Mouse (Mus musculus) left cerebral cortex, postnatal 4 days (tissue): ENCODE data around the gene Rnf7. TPM values are rescaled to one million over a fixed set of nuclear protein-coding genes. Genes with fewer than 3 reads are reported as not detected.
"Not testable (repeated sequence)": the region's sequence is repeated elsewhere in the genome, so short reads cannot be mapped to it uniquely, and the experiment has no call there.

ENCODE experiments used
- DNase-seq: peaks from one replicate; pipeline ENCODE4 v3.0.0-alpha.2; 2022
- intact Hi-C: fragments of 180-260 bp; cut with DNase I; formaldehyde crosslinking; loops from one replicate; pipeline ENCODE4 v1.15.1; 2025
- total RNA-seq, 2 experiments: library from RNA; stranded (reverse); gene quantifications; 2 replicates each; pipeline ENCODE4 v1.2.3; 2021

Rnf7 gene
- total RNA-seq, result 10 to 100 TPM; 51.5 to 53.2 TPM

- intact Hi-C loops, result no loop called here
- DNase-seq, result peak; percentile 99
Observed at GRCm38 (mm10) chr9:96478071-96478888, at the start of gene Rnf7. Gene Rnf7 (minus strand): TSS chr9:96478675.

- intact Hi-C loops, result no loop called here
- no peak for DNase-seq
Observed at GRCm38 (mm10) chr9:96526011-96526410, 47.5 kb upstream of the Rnf7 start.

GRCm38 (mm10) chr9:96524972-96525506 is 46.6 kb upstream of the Rnf7 start, which contains the start of gene Gm28729:
Gene Gm28729 (minus strand): TSS chr9:96525264.
- DNase-seq, result no peak
- intact Hi-C loops, result no loop called here

GRCm38 (mm10) chr9:96523148-96523547 is 44.7 kb upstream of the Rnf7 start:
- intact Hi-C loops, result no loop called here

GRCm38 (mm10) chr9:96521574-96521973 is 43.1 kb upstream of the Rnf7 start:
- DNase-seq, intact Hi-C loops: not testable (repeated sequence)

More at GRCm38 (mm10) chr9:96523148-96523547, 44.7 kb upstream of the Rnf7 start:
- DNase-seq, result no peak

GRCm38 (mm10) chr9:96517429-96517828 is 39.0 kb upstream of the Rnf7 start:
- DNase-seq, result no peak
- intact Hi-C loops, result no loop called here

- intact Hi-C loops, result no loop called here
Observed at GRCm38 (mm10) chr9:96516806-96517205, 38.3 kb upstream of the Rnf7 start.

GRCm38 (mm10) chr9:96515737-96516136 is 37.3 kb upstream of the Rnf7 start:
- DNase-seq, result no peak
- intact Hi-C loops, result no loop called here

More at GRCm38 (mm10) chr9:96516806-96517205, 38.3 kb upstream of the Rnf7 start:
- DNase-seq, result no peak

GRCm38 (mm10) chr9:96514278-96514677 is 35.8 kb upstream of the Rnf7 start:
- DNase-seq, result no peak
- intact Hi-C loops, result no loop called here

GRCm38 (mm10) chr9:96506011-96506498 is 27.6 kb upstream of the Rnf7 start:
- DNase-seq, result peak; percentile 62
- intact Hi-C loops, result no loop called here

- no peak for DNase-seq
- intact Hi-C loops, result no loop called here
Observed at GRCm38 (mm10) chr9:96505156-96505555, 26.7 kb upstream of the Rnf7 start.

GRCm38 (mm10) chr9:96504116-96504895 is 25.8 kb upstream of the Rnf7 start:
- intact Hi-C loops, result no loop called here
- no peak for DNase-seq

GRCm38 (mm10) chr9:96502856-96503610 is 24.6 kb upstream of the Rnf7 start:
- intact Hi-C loops, result no loop called here
- DNase-seq, result peak; percentile 31

GRCm38 (mm10) chr9:96501217-96501616 is 22.7 kb upstream of the Rnf7 start:
- intact Hi-C loops, result no loop called here
- DNase-seq, result no peak

GRCm38 (mm10) chr9:96493212-96493611 is 14.7 kb upstream of the Rnf7 start:
- intact Hi-C loops, result loop anchor here (10.0 kb wide), 1 partner anchor 128 kb away; the partner anchor contains the start of gene Atp1b3
- no peak for DNase-seq

- intact Hi-C loops, result loop anchor here (10.0 kb wide), 1 partner anchor 127 kb away; the partner anchor contains the start of gene Atp1b3
Observed at GRCm38 (mm10) chr9:96491810-96492209, 13.3 kb upstream of the Rnf7 start.

GRCm38 (mm10) chr9:96487869-96488268 is 9.4 kb upstream of the Rnf7 start:
- DNase-seq, intact Hi-C loops: not testable (repeated sequence)

More at GRCm38 (mm10) chr9:96491810-96492209, 13.3 kb upstream of the Rnf7 start:
- peak; percentile 47 for DNase-seq

GRCm38 (mm10) chr9:96483648-96484047 is 5.2 kb upstream of the Rnf7 start:
- intact Hi-C loops, result no loop called here

GRCm38 (mm10) chr9:96483028-96483427 is 4.6 kb upstream of the Rnf7 start:
- intact Hi-C loops, result no loop called here
- DNase-seq, result no peak

More at GRCm38 (mm10) chr9:96483648-96484047, 5.2 kb upstream of the Rnf7 start:
- DNase-seq, result no peak

- no peak for DNase-seq
- intact Hi-C loops, result no loop called here
Observed at GRCm38 (mm10) chr9:96472356-96472755, 6.1 kb downstream of the Rnf7 start.
